Mouse (Mus musculus) neural tube, embryonic 15.5 days (tissue): ENCODE results near the gene Dip2a. TPM values are rescaled to one million over a fixed set of nuclear protein-coding genes. Genes with fewer than 3 reads are reported as not detected.

Source experiments
- ATAC-seq: fragments of 200-750 bp; cut with Nextera tagmentation; 2 replicates; pipeline ENCODE4 v1.8.0; 2017; ENCODE audit warnings: mild to moderate bottlenecking, moderate TSS enrichment, moderate library complexity; ENCODE audit not compliant: low FRiP score
- H3K27ac ChIP-seq: fragments of 300-500 bp; sonication (generic); replicated peaks from 2 replicates; pipeline ENCODE4 v1.5.1; 2015; ENCODE audit warnings: mild to moderate bottlenecking, inconsistent platforms
- H3K27me3 ChIP-seq: fragments of 300-500 bp; sonication (generic); replicated peaks from 2 replicates; pipeline ENCODE4 v1.6.1; 2015; ENCODE audit warnings: inconsistent platforms
- H3K36me3 ChIP-seq: fragments of 300-500 bp; sonication (generic); 2 replicates; pipeline ENCODE4 v1.6.1; 2015; ENCODE audit warnings: inconsistent platforms
- H3K4me1 ChIP-seq: fragments of 300-500 bp; sonication (generic); 2 replicates; pipeline ENCODE4 v1.6.1; 2015; ENCODE audit warnings: inconsistent platforms
- H3K4me2 ChIP-seq: fragments of 300-500 bp; sonication (generic); 2 replicates; pipeline ENCODE4 v1.6.1; 2015; ENCODE audit warnings: inconsistent platforms, mild to moderate bottlenecking, moderate library complexity
- H3K4me3 ChIP-seq: fragments of 300-500 bp; sonication (generic); replicated peaks from 2 replicates; pipeline ENCODE4 v1.5.1; 2015; ENCODE audit warnings: mild to moderate bottlenecking, inconsistent platforms
- H3K9ac ChIP-seq: fragments of 300-500 bp; sonication (generic); replicated peaks from 2 replicates; pipeline ENCODE4 v1.6.1; 2015; ENCODE audit warnings: mild to moderate bottlenecking, inconsistent platforms
- H3K9me3 ChIP-seq: fragments of 300-500 bp; sonication (generic); replicated peaks from 2 replicates; pipeline ENCODE4 v1.6.1; 2016; ENCODE audit warnings: inconsistent platforms
- WGBS: fragments of 180-500 bp; shearing (Covaris S2); methylation state at CpG from one replicate; pipeline ENCODE4 v1.1.7; 2015; ENCODE audit warnings: mixed read lengths; 5-methylcytosine and 5-hydroxymethylcytosine counted together
- polyA plus RNA-seq: library from polyadenylated mRNA; unstranded; fragments of >200 nt; fragmentation: Nextera tagmentation; extraction: Ambion mirVana; gene quantifications from 2 replicates; pipeline ENCODE4 v1.2.1, GENCODE M21; 2015

The Dip2a gene
- polyA plus RNA-seq, 1 experiment from 2014 or later: 19.7 TPM

GRCm38 (mm10) chr10:76259566-76260232, 85.4 kb downstream of the Dip2a start:
- Histone ChIP-seq H3K27me3 (no peaks in the 10 kb centered on the region), H3K9me3 (no peaks in the 10 kb centered on the region), H3K36me3 (peaks cover 13% of the 10 kb centered on the region), H3K9ac (no peak overlapping the region), H3K4me2 (no peak overlapping the region), H3K4me3 (no peak overlapping the region), H3K4me1 (peaks cover 3% of the 10 kb centered on the region; the same call in 1 of the 2 replicates), H3K27ac (no peak overlapping the region)
- no peak for ATAC-seq
- WGBS: 69% methylated on average over 18 of the region's 18 CpGs

DNA sequence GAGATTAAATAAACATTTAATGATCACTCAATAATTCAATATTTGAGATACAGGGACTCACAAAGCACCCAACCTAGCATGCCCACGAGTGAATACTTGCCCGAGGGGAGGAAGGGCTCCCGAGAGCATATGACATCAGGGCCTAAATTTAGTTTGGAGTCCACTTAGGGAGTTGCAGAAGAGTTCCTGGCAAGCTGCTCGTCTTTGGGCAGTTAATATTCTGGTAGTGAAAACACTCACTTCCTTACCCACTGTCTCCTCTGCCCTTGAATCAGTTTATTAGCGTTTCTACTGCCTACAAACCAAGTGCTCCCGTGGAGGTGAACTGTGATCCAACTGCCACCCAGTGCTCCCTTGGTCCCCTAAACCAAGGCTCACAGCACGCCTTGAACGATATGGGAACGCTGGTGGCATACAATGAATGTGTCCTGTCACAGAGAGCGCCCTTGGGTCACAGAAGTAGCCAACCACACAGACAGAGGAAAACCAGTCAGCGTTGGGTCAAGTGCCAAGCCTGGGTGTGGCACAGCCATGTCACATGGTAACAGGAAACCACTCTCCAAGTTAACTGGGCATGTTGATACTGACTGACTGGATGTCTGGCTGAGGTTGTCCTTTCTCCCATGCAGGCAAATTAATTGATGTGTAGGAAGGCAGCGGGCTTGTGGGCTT, 87.2 kb downstream of the Dip2a start:
- WGBS: 83% methylated on average over 12 of the region's 12 CpGs
- H3K4me2 ChIP-seq: no peak overlapping the region
- peaks cover 13% of the 10 kb centered on the region for H3K4me1 ChIP-seq
- no peaks in the 10 kb centered on the region for H3K27me3 ChIP-seq
- no peaks in the 10 kb centered on the region for H3K9me3 ChIP-seq
- no peak overlapping the region for H3K9ac ChIP-seq
- ATAC-seq: no peak
- no peak overlapping the region for H3K4me3 ChIP-seq
- H3K27ac ChIP-seq: no peak overlapping the region
- peaks cover 3% of the 10 kb centered on the region; the same call in 1 of the 2 replicates for H3K36me3 ChIP-seq

- no peak overlapping the region for H3K4me3 ChIP-seq
Measured at GRCm38 (mm10) chr10:76257231-76257630, 87.9 kb downstream of the Dip2a start.

GRCm38 (mm10) chr10:76255617-76256016, 89.5 kb downstream of the Dip2a start:
- H3K27ac ChIP-seq: no peak overlapping the region
- H3K4me3 ChIP-seq: no peak overlapping the region
- H3K36me3 ChIP-seq: peaks cover 3% of the 10 kb centered on the region; the same call in 1 of the 2 replicates
- no peaks in the 10 kb centered on the region for H3K9me3 ChIP-seq
- ATAC-seq: no peak
- H3K9ac ChIP-seq: no peak overlapping the region
- peaks cover 13% of the 10 kb centered on the region for H3K4me1 ChIP-seq
- H3K4me2 ChIP-seq: no peak overlapping the region
- H3K27me3 ChIP-seq: no peaks in the 10 kb centered on the region
- WGBS: 45% methylated on average over 6 of the region's 6 CpGs

More at GRCm38 (mm10) chr10:76257231-76257630, 87.9 kb downstream of the Dip2a start:
- no peak for ATAC-seq
- Histone ChIP-seq H3K4me2 (no peak overlapping the region), H3K9me3 (no peaks in the 10 kb centered on the region), H3K27ac (no peak overlapping the region), H3K4me1 (peaks cover 13% of the 10 kb centered on the region), H3K27me3 (no peaks in the 10 kb centered on the region), H3K36me3 (peaks cover 3% of the 10 kb centered on the region; the same call in 1 of the 2 replicates), H3K9ac (no peak overlapping the region)
- 95% methylated on average over 7 of the region's 7 CpGs for WGBS

- no peak for ATAC-seq
Measured at GRCm38 (mm10) chr10:76253536-76253935, 91.6 kb downstream of the Dip2a start, which contains the start of gene S100b. S100b (plus strand) TSS chr10:76253853.

GRCm38 (mm10) chr10:76253079-76253478, 92.0 kb downstream of the Dip2a start:
- 97% methylated on average over 1 of the region's 1 CpGs for WGBS
- H3K9ac ChIP-seq: no peak overlapping the region
- ATAC-seq: no peak

More at GRCm38 (mm10) chr10:76253536-76253935, 91.6 kb downstream of the Dip2a start, which contains the start of gene S100b:
- Histone ChIP-seq H3K4me3 (no peak within 1 kb of the TSS; the same call in 1 of the 2 replicates), H3K9me3 (no peaks in the 10 kb centered on the region), H3K4me1 (peaks cover 13% of the 10 kb centered on the region), H3K27me3 (no peaks in the 10 kb centered on the region), H3K4me2 (no peak within 1 kb of the TSS), H3K27ac (peak within 1 kb of the TSS; percentile 23; the same call in 1 of the 2 replicates), H3K9ac (no peak within 1 kb of the TSS), H3K36me3 (peaks cover 3% of the 10 kb centered on the region; the same call in 1 of the 2 replicates)
- WGBS: 53% methylated on average over 4 of the region's 4 CpGs

DNA sequence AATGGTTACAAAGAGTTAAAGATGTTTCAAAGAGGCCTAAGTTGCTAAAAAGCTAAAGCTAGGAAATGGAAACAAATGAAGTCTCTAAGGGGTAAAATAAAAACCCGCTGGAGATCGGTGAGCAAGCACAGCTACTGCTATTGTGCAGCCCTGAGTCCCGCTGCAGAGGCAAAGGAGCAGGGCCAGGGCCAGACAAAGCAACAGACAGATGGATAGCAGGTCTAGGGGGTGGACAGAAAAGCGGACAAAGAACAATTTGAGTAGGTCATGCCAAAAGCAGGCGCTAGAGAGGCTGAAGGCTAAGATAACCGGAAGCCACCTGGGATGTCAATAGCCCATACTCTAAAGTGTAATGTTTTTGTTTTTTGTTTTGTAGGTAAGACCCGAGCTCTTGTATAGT, 94.2 kb downstream of the Dip2a start:
- Histone ChIP-seq H3K36me3 (no peaks in the 10 kb centered on the region), H3K27me3 (no peaks in the 10 kb centered on the region), H3K9me3 (no peaks in the 10 kb centered on the region), H3K9ac (no peak overlapping the region), H3K27ac (no peak overlapping the region), H3K4me1 (peaks cover 13% of the 10 kb centered on the region), H3K4me3 (no peak overlapping the region), H3K4me2 (no peak overlapping the region)
- no peak for ATAC-seq
- WGBS: 52% methylated on average over 7 of the region's 7 CpGs

More at GRCm38 (mm10) chr10:76253079-76253478, 92.0 kb downstream of the Dip2a start:
- H3K4me3 ChIP-seq: no peak overlapping the region
- H3K4me2 ChIP-seq: no peak overlapping the region
- peaks cover 3% of the 10 kb centered on the region; the same call in 1 of the 2 replicates for H3K36me3 ChIP-seq
- no peak overlapping the region for H3K27ac ChIP-seq
- H3K4me1 ChIP-seq: peaks cover 13% of the 10 kb centered on the region
- H3K27me3 ChIP-seq: no peaks in the 10 kb centered on the region
- no peaks in the 10 kb centered on the region for H3K9me3 ChIP-seq

DNA sequence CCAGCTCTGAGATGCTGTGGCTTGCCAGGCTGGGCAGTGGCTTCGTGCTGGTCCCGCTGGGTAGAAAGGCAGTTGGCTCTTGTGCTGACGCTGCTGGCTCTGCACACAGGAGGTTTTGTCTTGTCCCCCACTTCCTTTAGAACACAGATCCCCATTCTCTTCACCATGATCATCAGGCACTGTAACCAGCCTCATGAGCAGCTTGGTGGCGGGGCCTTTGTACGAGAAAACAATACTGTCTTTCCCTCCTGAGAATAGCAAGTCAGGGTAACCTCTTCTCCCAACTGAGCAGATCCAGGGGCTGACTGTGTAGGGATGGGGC, 96.5 kb downstream of the Dip2a start:
- WGBS: 71% methylated on average over 5 of the region's 5 CpGs
- Histone ChIP-seq H3K4me2 (no peak overlapping the region), H3K4me3 (no peak overlapping the region), H3K27ac (no peak overlapping the region), H3K4me1 (peaks cover 7% of the 10 kb centered on the region; the same call in 1 of the 2 replicates), H3K9me3 (no peaks in the 10 kb centered on the region), H3K27me3 (no peaks in the 10 kb centered on the region), H3K36me3 (no peaks in the 10 kb centered on the region), H3K9ac (no peak overlapping the region)
- no peak for ATAC-seq

- no peaks in the 10 kb centered on the region for H3K27me3 ChIP-seq
- no peaks in the 10 kb centered on the region for H3K36me3 ChIP-seq
- 35% methylated on average over 21 of the region's 21 CpGs for WGBS
- no peak overlapping the region for H3K4me2 ChIP-seq
- no peak for ATAC-seq
- H3K9ac ChIP-seq: no peak overlapping the region
- H3K4me1 ChIP-seq: peaks cover 2% of the 10 kb centered on the region; the same call in 1 of the 2 replicates
- no peak overlapping the region for H3K4me3 ChIP-seq
- H3K9me3 ChIP-seq: no peaks in the 10 kb centered on the region
- H3K27ac ChIP-seq: no peak overlapping the region
Measured at GRCm38 (mm10) chr10:76247960-76248646, 97.0 kb downstream of the Dip2a start.

DNA sequence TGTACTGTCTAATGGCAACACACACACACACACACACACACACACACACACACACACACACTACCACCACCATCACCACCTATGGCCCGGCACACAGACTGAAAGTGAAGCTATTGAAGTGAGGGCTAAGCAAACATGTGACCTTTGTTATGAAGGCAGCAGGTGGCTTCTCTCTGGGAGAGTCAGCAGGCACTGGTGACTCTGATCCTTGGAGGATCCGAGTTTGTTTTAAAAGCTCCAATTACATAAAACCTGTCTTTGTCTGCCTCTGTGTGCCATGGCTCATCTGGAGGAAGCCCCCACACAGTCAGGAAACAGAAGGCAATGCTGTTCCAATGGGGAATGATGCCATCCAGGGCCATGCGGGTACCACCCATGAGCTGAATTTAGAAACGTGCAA, 98.5 kb downstream of the Dip2a start:
- H3K9ac ChIP-seq: no peak overlapping the region
- H3K27ac ChIP-seq: no peak overlapping the region
- H3K36me3 ChIP-seq: no peaks in the 10 kb centered on the region
- no peak overlapping the region for H3K4me2 ChIP-seq
- ATAC-seq: no peak
- no peaks in the 10 kb centered on the region for H3K9me3 ChIP-seq
- 67% methylated on average over 4 of the region's 4 CpGs for WGBS
- no peaks in the 10 kb centered on the region for H3K4me1 ChIP-seq
- H3K4me3 ChIP-seq: no peak overlapping the region
- no peaks in the 10 kb centered on the region for H3K27me3 ChIP-seq

DNA sequence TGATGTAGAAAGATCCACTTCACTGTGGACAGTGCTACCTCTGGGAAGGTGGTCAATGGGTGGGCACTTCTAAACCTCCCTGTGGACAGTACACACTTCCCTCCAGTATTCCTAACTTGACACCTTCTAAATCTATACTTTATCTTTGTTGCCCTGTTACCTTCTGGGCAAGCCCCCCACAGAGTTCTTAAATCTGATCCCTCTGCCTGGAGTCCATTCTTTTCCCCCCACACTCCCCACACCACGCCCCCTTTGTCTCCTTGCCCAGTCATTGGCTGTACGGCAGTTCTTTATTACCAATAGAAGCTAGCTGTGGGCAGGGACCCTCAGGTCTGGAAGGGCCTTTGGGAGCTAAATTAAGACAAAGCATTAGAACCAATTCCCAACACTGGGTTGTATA, 100.0 kb downstream of the Dip2a start:
- no peak overlapping the region for H3K4me3 ChIP-seq
- H3K9ac ChIP-seq: no peak overlapping the region
- 80% methylated on average over 2 of the region's 2 CpGs for WGBS
- no peaks in the 10 kb centered on the region for H3K4me1 ChIP-seq
- H3K27me3 ChIP-seq: no peaks in the 10 kb centered on the region
- ATAC-seq: no peak
- H3K36me3 ChIP-seq: no peaks in the 10 kb centered on the region
- no peaks in the 10 kb centered on the region for H3K9me3 ChIP-seq
- H3K27ac ChIP-seq: no peak overlapping the region
- no peak overlapping the region for H3K4me2 ChIP-seq
